Mouse (Mus musculus) hindbrain, embryonic 12.5 days (tissue): ENCODE data around the gene Ms4a1. TPM values are rescaled to one million over a fixed set of nuclear protein-coding genes. Genes with fewer than 3 reads are reported as not detected.
"Not testable (repeated sequence)": the region's sequence is repeated elsewhere in the genome, so short reads cannot be mapped to it uniquely, and the experiment has no call there.

Experiments
- ATAC-seq: fragments of 200-750 bp; cut with Nextera tagmentation; 2 replicates; pipeline ENCODE4 v1.8.0; 2017; ENCODE audit warnings: moderate TSS enrichment; ENCODE audit not compliant: low FRiP score
- H3K27ac ChIP-seq: fragments of 300-500 bp; sonication (generic); 2 replicates; pipeline ENCODE4 v1.5.1; 2016; ENCODE audit warnings: mild to moderate bottlenecking
- H3K27me3 ChIP-seq: fragments of 300-500 bp; sonication (generic); 2 replicates; pipeline ENCODE4 v1.6.1; 2016; ENCODE audit warnings: mild to moderate bottlenecking
- H3K36me3 ChIP-seq: fragments of 300-500 bp; sonication (generic); 2 replicates; pipeline ENCODE4 v1.6.1; 2016; ENCODE audit warnings: mild to moderate bottlenecking
- H3K4me1 ChIP-seq: fragments of 300-500 bp; sonication (generic); 2 replicates; pipeline ENCODE4 v1.6.1; 2016
- H3K4me2 ChIP-seq: fragments of 300-500 bp; sonication (generic); replicated peaks from 2 replicates; pipeline ENCODE4 v1.6.1; 2016; ENCODE audit warnings: mild to moderate bottlenecking
- H3K4me3 ChIP-seq: fragments of 300-500 bp; sonication (generic); 2 replicates; pipeline ENCODE4 v1.5.1; 2016; ENCODE audit warnings: mild to moderate bottlenecking
- H3K9ac ChIP-seq: fragments of 300-500 bp; sonication (generic); 2 replicates; pipeline ENCODE4 v1.6.1; 2016; ENCODE audit warnings: mild to moderate bottlenecking, moderate library complexity
- H3K9me3 ChIP-seq: fragments of 300-500 bp; sonication (generic); replicated peaks from 2 replicates; pipeline ENCODE4 v1.6.1; 2016; ENCODE audit warnings: mild to moderate bottlenecking
- WGBS: fragments of 180-500 bp; shearing (Covaris S2); methylation state at CpG from one replicate; pipeline ENCODE4 v1.1.7; 2016; 5-methylcytosine and 5-hydroxymethylcytosine counted together
- polyA plus RNA-seq: library from polyadenylated mRNA; unstranded; fragments of >200 nt; fragmentation: Nextera tagmentation; extraction: Ambion mirVana; gene quantifications from 2 replicates; pipeline ENCODE4 v1.2.1, GENCODE M21; 2016

Ms4a1 gene
- polyA plus RNA-seq, 1 experiment from 2014 or later = not detected

GRCm38 (mm10) chr19:11262932-11263331, 3.1 kb downstream of the Ms4a1 start:
- 74% methylated on average over 4 of the region's 4 CpGs for WGBS
- not testable (repeated sequence) for H3K36me3 ChIP-seq

GRCm38 (mm10) chr19:11261522-11261921, 4.5 kb downstream of the Ms4a1 start:
- Histone ChIP-seq H3K9ac (no peak overlapping the region), H3K9me3 (no peaks in the 10 kb centered on the region), H3K27me3 (no peaks in the 10 kb centered on the region), H3K4me3 (no peak overlapping the region), H3K27ac (no peak overlapping the region), H3K4me2 (no peak overlapping the region), H3K4me1 (no peaks in the 10 kb centered on the region), H3K36me3 (no peaks in the 10 kb centered on the region)
- no peak for ATAC-seq
- WGBS = 90% methylated on average over 2 of the region's 2 CpGs

More at GRCm38 (mm10) chr19:11262932-11263331, 3.1 kb downstream of the Ms4a1 start:
- not testable (repeated sequence) for ATAC-seq, H3K4me3 ChIP-seq, H3K4me2 ChIP-seq, H3K9ac ChIP-seq, H3K27me3 ChIP-seq, H3K9me3 ChIP-seq, H3K4me1 ChIP-seq, H3K27ac ChIP-seq

- Histone ChIP-seq H3K4me2 (no peak overlapping the region), H3K9ac (no peak overlapping the region)
Observed at GRCm38 (mm10) chr19:11244230-11244629, 21.8 kb downstream of the Ms4a1 start.

GRCm38 (mm10) chr19:11242560-11242959, 23.5 kb downstream of the Ms4a1 start:
- WGBS = 61% methylated on average over 5 of the region's 5 CpGs
- no peak for ATAC-seq

More at GRCm38 (mm10) chr19:11244230-11244629, 21.8 kb downstream of the Ms4a1 start:
- H3K27ac ChIP-seq = no peak overlapping the region
- H3K4me3 ChIP-seq = no peak overlapping the region
- no peak for ATAC-seq
- no peaks in the 10 kb centered on the region for H3K9me3 ChIP-seq
- H3K36me3 ChIP-seq = no peaks in the 10 kb centered on the region
- H3K4me1 ChIP-seq = no peaks in the 10 kb centered on the region
- H3K27me3 ChIP-seq = no peaks in the 10 kb centered on the region

GRCm38 (mm10) chr19:11235820-11236219, 30.2 kb downstream of the Ms4a1 start:
- no peaks in the 10 kb centered on the region for H3K4me1 ChIP-seq
- ATAC-seq = no peak
- H3K9me3 ChIP-seq = no peaks in the 10 kb centered on the region

More at GRCm38 (mm10) chr19:11242560-11242959, 23.5 kb downstream of the Ms4a1 start:
- H3K27ac ChIP-seq = no peak overlapping the region
- H3K9me3 ChIP-seq = no peaks in the 10 kb centered on the region
- no peak overlapping the region for H3K9ac ChIP-seq
- H3K4me3 ChIP-seq = no peak overlapping the region
- H3K4me1 ChIP-seq = no peaks in the 10 kb centered on the region
- H3K4me2 ChIP-seq = no peak overlapping the region
- H3K36me3 ChIP-seq = no peaks in the 10 kb centered on the region
- no peaks in the 10 kb centered on the region for H3K27me3 ChIP-seq

GRCm38 (mm10) chr19:11234921-11235735, 30.9 kb downstream of the Ms4a1 start:
- Histone ChIP-seq H3K27me3 (no peaks in the 10 kb centered on the region), H3K36me3 (no peaks in the 10 kb centered on the region), H3K4me3 (no peak overlapping the region), H3K27ac (no peak overlapping the region), H3K4me2 (no peak overlapping the region), H3K4me1 (no peaks in the 10 kb centered on the region), H3K9ac (no peak overlapping the region), H3K9me3 (no peaks in the 10 kb centered on the region)
- 70% methylated on average over 5 of the region's 5 CpGs for WGBS
- ATAC-seq = no peak

More at GRCm38 (mm10) chr19:11235820-11236219, 30.2 kb downstream of the Ms4a1 start:
- H3K4me2 ChIP-seq = no peak overlapping the region
- no peaks in the 10 kb centered on the region for H3K36me3 ChIP-seq
- H3K27me3 ChIP-seq = no peaks in the 10 kb centered on the region
- H3K27ac ChIP-seq = no peak overlapping the region
- H3K4me3 ChIP-seq = no peak overlapping the region
- H3K9ac ChIP-seq = no peak overlapping the region

- no peaks in the 10 kb centered on the region for H3K27me3 ChIP-seq
- 79% methylated on average over 5 of the region's 5 CpGs for WGBS
- no peak overlapping the region for H3K4me3 ChIP-seq
- no peaks in the 10 kb centered on the region for H3K4me1 ChIP-seq
- H3K9me3 ChIP-seq = no peaks in the 10 kb centered on the region
- H3K36me3 ChIP-seq = no peaks in the 10 kb centered on the region
- no peak for ATAC-seq
- no peak overlapping the region for H3K9ac ChIP-seq
- H3K4me2 ChIP-seq = no peak overlapping the region
- H3K27ac ChIP-seq = no peak overlapping the region
Observed at GRCm38 (mm10) chr19:11234244-11234643, 31.8 kb downstream of the Ms4a1 start.

GRCm38 (mm10) chr19:11232348-11232747, 33.7 kb downstream of the Ms4a1 start, which contains the start of gene Ms4a12:
Gene Ms4a12, minus strand, starts transcription at chr19:11232448.
- WGBS = 71% methylated on average over 5 of the region's 5 CpGs
- no peak within 1 kb of the TSS for H3K4me2 ChIP-seq
- no peak within 1 kb of the TSS for H3K27ac ChIP-seq
- H3K9ac ChIP-seq = no peak within 1 kb of the TSS
- no peaks in the 10 kb centered on the region for H3K4me1 ChIP-seq
- no peak for ATAC-seq
- no peaks in the 10 kb centered on the region for H3K36me3 ChIP-seq
- H3K9me3 ChIP-seq = no peaks in the 10 kb centered on the region
- no peaks in the 10 kb centered on the region for H3K27me3 ChIP-seq
- no peak within 1 kb of the TSS for H3K4me3 ChIP-seq

Other genes starting within 250 kb of the Ms4a1 start
- not detected in 2 replicates for gene Ms4a18, start 248.2 kb downstream of the Ms4a1 start, polyA plus RNA-seq
- gene Ms4a8a, start 185.1 kb downstream of the Ms4a1 start, polyA plus RNA-seq = not detected in 2 replicates
- gene 1700017D01Rik, start 135.4 kb downstream of the Ms4a1 start, polyA plus RNA-seq = not detected in 2 replicates
- not detected in 2 replicates for gene 1700025F22Rik, start 100.9 kb downstream of the Ms4a1 start, polyA plus RNA-seq
- gene Ms4a13, start 69.5 kb downstream of the Ms4a1 start, polyA plus RNA-seq = not detected in 2 replicates
- not detected in 2 replicates for gene Ms4a12, start 33.8 kb downstream of the Ms4a1 start, polyA plus RNA-seq
- not detected in 2 replicates for gene Ms4a5, start 17.6 kb upstream of the Ms4a1 start, polyA plus RNA-seq
- not detected in 2 replicates for gene Ms4a14, start 48.2 kb upstream of the Ms4a1 start, polyA plus RNA-seq
- gene Ms4a7, start 69.9 kb upstream of the Ms4a1 start, polyA plus RNA-seq = 2.6 and 3.7 TPM in 2 replicates
- gene Ms4a4a, start 109.3 kb upstream of the Ms4a1 start, polyA plus RNA-seq = 3.5 and 4.0 TPM in 2 replicates
- gene Ms4a4c, start 138.5 kb upstream of the Ms4a1 start, polyA plus RNA-seq = 0.26 TPM in 1 of 2 replicates, not detected in the other
- not detected in 2 replicates for gene Ms4a4b, start 177.3 kb upstream of the Ms4a1 start, polyA plus RNA-seq
- 1.8 and 2.6 TPM in 2 replicates for gene Ms4a6c, start 203.1 kb upstream of the Ms4a1 start, polyA plus RNA-seq
- not detected in 2 replicates for gene Gm8369, start 219.7 kb upstream of the Ms4a1 start, polyA plus RNA-seq